ENCODE assay signal across 10 mouse cellular contexts in the genomic region with DNA sequence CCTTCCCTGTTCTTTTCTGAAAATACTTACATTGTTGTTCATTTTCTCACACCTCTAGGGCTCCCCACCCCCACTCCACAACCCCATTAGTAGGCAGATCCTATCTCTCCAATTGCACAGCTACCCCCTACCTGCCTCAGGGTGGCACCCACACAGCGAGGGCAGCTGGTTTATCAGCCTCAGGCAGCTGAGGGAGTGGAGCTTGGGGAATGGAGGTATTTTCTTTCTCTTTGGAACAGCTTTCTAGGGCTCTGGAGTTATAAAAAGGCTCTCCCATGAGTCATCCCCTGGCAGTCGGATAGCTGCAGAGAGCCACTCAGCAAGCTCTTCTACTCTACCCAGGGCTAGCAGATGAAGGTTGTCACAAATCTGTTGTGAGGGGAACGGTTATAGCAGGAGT. TPM values are rescaled to one million over a fixed set of nuclear protein-coding genes. Genes with fewer than 3 reads are reported as not detected.
DNase-seq lines count a peak whose midpoint lies in the region; ATAC-seq lines count a peak whose summit lies in the region.
"Had no signal": no experiment of that assay in that cellular context is flagged by ENCODE, and none has a peak within 500 bp of the region (broad histone marks: within the 10 kb centered on the region; RNA-seq: fewer than 3 reads in every experiment).

No protein-coding gene starts in this region.

- no peak for ATAC-seq in activated CD4-positive, CD25-positive, alpha-beta regulatory T cell, adult 4 months
- ATAC-seq: intestine, embryonic 15.5 days had no signal

- peak; percentile 13 to 46 for DNase-seq in adrenal gland, adult (ENCODE audit: inconsistent age in 2 of 2, low spot score in 1 of 2)
- DNase-seq in adrenal gland, postnatal 4 days (ENCODE audit: low spot score in 2 of 2), result no peak
- peak; percentile 45 to 57 for DNase-seq in layer of hippocampus, adult 18-20 months (ENCODE audit: low spot score in 2 of 2)
- DNase-seq in layer of hippocampus, postnatal 25 days (ENCODE audit: extremely low spot score in 1 of 2, low spot score in 1 of 2), result no peak
- peak; percentile 72 to 78 for DNase-seq in frontal cortex, adult 2 months (ENCODE audit: extremely low spot score in 1 of 2, low spot score in 1 of 2)
- DNase-seq in right cerebral cortex, adult 2 months (ENCODE audit: low spot score in 2 of 2), result peak; percentile 59 to 68
- DNase-seq in kidney, postnatal 10 days, result no peak

RNA-seq across cellular contexts. Expression of gene Ngef, which starts 20.6 kb away (rescaled TPM):
- 1 to 10 TPM; 2.0 to 2.2 TPM for total RNA-seq in adrenal gland, postnatal 4 days (2021)
- total RNA-seq in layer of hippocampus, adult 18-20 months (2021), result 100 to 1,000 TPM; 112 to 115 TPM
- 100 to 1,000 TPM in 1 of 2 experiments, 10 to 100 TPM in 1; 99.8 to 100 TPM for total RNA-seq in layer of hippocampus, postnatal 25 days (2021)
- 177 and 210 TPM in 2 replicates for polyA plus RNA-seq in frontal cortex, adult 2 months (2012; rRNA removed)
- polyA plus RNA-seq in activated CD4-positive, CD25-positive, alpha-beta regulatory T cell, adult 4 months (2017; shearing (Covaris generic)), result not detected
- total RNA-seq: megakaryocyte progenitor cell, adult 5-6 weeks had no signal

RNA-seq across cellular contexts. Expression of gene Inpp5d, which starts 25.9 kb away (rescaled TPM):
- total RNA-seq in adrenal gland, postnatal 4 days (2021), result 10 to 100 TPM; 21.5 to 22.3 TPM
- total RNA-seq in layer of hippocampus, adult 18-20 months (2021), result 10 to 100 TPM; 13.6 to 16.8 TPM
- total RNA-seq in layer of hippocampus, postnatal 25 days (2021), result 10 to 100 TPM; 13.4 to 13.8 TPM
- 13.1 and 19.8 TPM in 2 replicates for polyA plus RNA-seq in frontal cortex, adult 2 months (2012; rRNA removed)
- polyA plus RNA-seq in activated CD4-positive, CD25-positive, alpha-beta regulatory T cell, adult 4 months (2017; shearing (Covaris generic)), result 100 to 1,000 TPM; 125 to 127 TPM

Comparison
In these comparisons a context has a peak if more than half of its experiments do, and no peak if none do; other contexts are left out.
1. DNase-seq: peak in adrenal gland, adult (2 of 2), layer of hippocampus, adult 18-20 months (2 of 2), frontal cortex, adult 2 months (2 of 2) and right cerebral cortex, adult 2 months (2 of 2); none in adrenal gland, postnatal 4 days (0 of 2), layer of hippocampus, postnatal 25 days (0 of 2) and kidney, postnatal 10 days (single experiment).
2. RNA of gene Ngef, which starts 20.6 kb away (total RNA-seq): 112 to 115 TPM in layer of hippocampus, adult 18-20 months and 99.8 to 100 TPM in layer of hippocampus, postnatal 25 days; 2.0 to 2.2 TPM in adrenal gland, postnatal 4 days; every median in the first group is over 10 times any median in the second.